Mouse (Mus musculus) left cerebral cortex, adult 18-20 months (tissue): ENCODE data around the gene Fscn1. TPM values are rescaled to one million over a fixed set of nuclear protein-coding genes. Genes with fewer than 3 reads are reported as not detected.

Experiments
- DNase-seq, 2 experiments: peaks; one replicate each; pipeline ENCODE4 v3.0.0; 2021 to 2022; ENCODE audit warnings: low spot score in 2 of 2, mixed read lengths in 1 of 2
- long read RNA-seq, 2 experiments: library from polyadenylated mRNA; stranded (forward); transcript quantifications; one replicate each; pipeline ENCODE4 v2.0.0; 2021
- total RNA-seq, 2 experiments: library from RNA; stranded (reverse); gene quantifications; 2 replicates each; pipeline ENCODE4 v1.2.3; 2021

Fscn1 gene
- total RNA-seq: 100 to 1,000 TPM; 280 to 311 TPM
- long read RNA-seq, experiment 1, transcript Fscn1-201 (5 exons, 2,675 nt): major isoform, 494 of 512 reads
- long read RNA-seq, experiment 1, partial matches to known transcripts: 10 of 512 reads
- long read RNA-seq, experiment 1, other reads (novel, unspliced or antisense): 8 of 512 reads
- long read RNA-seq, experiment 2, transcript Fscn1-201 (5 exons, 2,675 nt): major isoform, 355 of 382 reads
- long read RNA-seq, experiment 2, partial matches to known transcripts: 7 of 382 reads
- long read RNA-seq, experiment 2, other reads (novel, unspliced or antisense): 19 of 382 reads

DNA sequence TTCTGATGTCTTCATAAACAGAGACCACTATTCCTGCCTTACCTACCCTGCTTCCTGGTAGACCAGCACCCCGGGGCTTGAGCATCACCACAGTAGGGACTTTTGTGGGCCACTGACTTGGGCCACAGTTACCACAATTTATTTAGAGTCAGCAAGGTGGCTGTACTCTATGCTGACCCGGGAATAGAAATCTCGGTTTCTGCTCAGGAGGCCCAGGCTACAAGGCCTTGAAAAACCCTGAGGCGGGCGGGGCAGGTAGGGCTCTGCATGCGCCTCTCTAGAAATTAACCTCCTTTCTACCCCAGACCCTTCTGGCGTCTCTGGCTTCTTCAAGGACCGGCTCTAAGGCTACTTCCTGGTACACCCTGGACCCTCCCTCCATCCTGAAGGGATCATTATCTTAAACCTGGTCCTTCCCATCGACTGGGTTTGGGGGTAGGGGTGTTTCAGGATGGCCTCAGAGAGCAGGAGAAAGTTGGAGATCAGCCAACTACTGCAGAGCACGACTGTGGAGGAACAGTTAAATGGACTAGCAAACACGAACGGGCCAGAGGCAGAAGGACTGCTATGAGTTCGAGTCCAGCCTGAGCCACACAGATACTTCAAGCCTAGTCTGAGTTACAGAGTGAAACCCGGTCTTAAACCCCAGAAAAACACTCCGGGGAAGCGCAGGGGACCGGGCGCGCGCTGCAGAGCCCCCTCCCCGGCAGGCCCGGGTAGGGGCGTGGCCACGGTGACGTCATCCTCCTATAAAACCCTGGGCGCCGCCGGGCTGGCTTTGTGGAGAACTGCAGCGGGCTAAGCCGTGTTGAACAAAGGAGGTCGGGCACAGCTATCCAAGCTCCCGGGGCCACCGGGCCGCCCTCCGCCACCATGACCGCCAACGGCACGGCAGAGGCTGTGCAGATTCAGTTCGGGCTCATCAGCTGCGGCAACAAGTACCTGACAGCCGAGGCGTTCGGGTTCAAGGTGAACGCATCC, at the start of gene Fscn1:
Fscn1 (plus strand) TSS at position 768 of the 981 bp plus-strand sequence.
- peak; percentile 91 to 95 for DNase-seq

DNA sequence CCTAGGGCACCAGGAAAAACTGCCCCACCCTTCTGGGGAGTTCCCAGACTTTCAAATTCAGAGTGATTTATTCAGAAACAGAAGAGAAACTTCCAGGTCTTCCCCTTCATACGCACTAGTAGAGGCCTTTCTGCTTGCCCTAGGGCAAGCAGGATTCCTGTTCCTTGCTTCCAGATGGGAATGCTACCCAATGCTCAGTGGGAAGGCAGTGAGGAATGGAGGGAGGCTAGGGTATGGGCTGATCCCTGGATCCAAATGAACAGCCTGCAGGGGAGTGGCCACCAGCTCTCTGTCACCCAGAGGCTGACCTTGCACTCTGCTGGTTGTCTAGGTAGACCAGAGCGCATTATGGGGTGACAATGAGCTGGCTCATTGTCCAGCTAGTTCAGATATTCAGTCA, 48.5 kb upstream of the Fscn1 start:
- no peak for DNase-seq

GRCm38 (mm10) chr5:142912320-142912719, 47.8 kb upstream of the Fscn1 start:
- no peak for DNase-seq

DNA sequence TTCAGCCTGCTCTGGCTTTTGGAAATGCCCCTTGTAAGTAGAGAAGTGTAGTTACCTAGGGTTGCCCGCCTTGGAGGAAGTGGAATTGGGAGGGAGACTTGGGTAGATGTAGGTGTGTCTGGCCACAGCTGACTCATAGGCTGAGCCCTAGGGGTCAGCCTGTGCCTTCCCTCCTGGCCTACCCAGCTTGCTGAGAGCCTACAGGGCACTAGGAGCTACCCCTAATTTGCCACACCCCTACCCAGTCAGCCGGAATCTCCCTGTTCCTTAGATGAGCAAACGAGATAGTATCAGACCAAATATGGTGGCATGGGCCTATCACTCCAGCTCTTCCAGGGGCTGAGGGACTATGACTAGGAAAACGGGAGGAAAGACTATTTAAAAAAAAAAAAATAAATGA, 47.4 kb upstream of the Fscn1 start:
- DNase-seq: no peak

DNA sequence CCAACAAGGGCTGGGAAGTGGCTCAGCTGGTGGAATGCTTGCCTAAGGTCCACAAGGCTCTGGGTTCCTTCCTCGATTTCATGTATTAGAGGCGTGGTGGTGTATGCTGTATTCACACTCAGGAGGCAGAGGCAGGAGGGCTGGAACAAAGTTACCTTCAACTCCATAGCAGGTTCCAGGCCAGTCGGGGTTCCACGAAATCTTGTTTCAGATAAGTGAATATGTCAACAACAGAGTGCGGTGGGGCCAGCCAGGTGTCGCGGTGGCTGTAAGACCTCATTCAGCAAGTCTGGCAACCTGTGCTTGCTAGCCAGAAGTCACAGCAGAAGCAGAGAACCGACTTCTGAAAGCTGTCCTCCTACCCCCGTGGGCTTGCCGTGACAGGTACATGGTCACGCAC, 44.9 kb upstream of the Fscn1 start:
- no peak for DNase-seq

GRCm38 (mm10) chr5:142916593-142916992, 43.5 kb upstream of the Fscn1 start:
- no peak for DNase-seq

DNA sequence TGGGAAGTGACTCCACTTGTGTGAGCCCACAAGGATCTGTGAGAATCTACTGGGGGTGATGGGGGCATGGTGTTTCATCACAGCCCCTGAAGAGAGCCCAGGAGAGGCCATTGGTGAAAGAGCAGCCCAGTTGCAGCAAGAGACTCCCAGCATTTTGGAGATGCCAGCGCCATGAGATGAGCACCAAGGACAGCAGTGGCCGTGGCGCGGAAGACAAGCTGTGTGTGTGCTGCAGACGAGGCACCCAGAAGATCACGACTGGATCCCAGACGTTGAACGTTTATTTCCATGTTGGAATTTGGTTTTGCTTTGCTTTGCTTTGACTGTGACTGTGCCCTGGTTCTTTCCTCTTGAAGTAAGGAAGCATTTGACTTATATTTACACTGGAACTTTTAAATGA, 42.7 kb upstream of the Fscn1 start:
- DNase-seq: no peak

GRCm38 (mm10) chr5:142920311-142921073, 39.7 kb upstream of the Fscn1 start:
- DNase-seq: no peak

- DNase-seq: no peak
Observed at GRCm38 (mm10) chr5:142921074-142921459, 39.1 kb upstream of the Fscn1 start.

DNA sequence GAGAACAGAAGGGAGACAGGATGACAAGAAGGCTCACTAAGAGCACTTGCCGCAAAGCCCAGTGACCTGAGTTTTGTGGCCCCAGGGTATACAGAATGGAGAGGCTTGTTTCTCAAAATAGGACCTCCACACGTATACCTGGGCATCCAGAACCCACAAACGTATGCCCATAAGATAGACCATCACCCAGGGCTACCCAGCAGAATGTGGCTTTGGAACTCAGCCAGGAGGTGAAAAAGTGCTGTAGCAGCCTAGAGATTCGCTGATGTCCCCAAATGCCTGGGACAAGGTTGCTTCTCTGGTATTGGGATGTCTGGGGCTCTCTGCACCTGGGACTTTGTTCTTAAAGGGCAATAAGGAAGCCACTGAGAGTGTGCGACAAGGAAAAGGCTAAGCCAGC, 37.9 kb upstream of the Fscn1 start:
- DNase-seq: no peak

GRCm38 (mm10) chr5:142923781-142924180, 36.4 kb upstream of the Fscn1 start:
- no peak for DNase-seq

- no peak for DNase-seq
Observed at GRCm38 (mm10) chr5:142924336-142924959, 35.7 kb upstream of the Fscn1 start.

- DNase-seq: no peak
Observed at GRCm38 (mm10) chr5:142926204-142926939, 33.8 kb upstream of the Fscn1 start.

GRCm38 (mm10) chr5:142926940-142927228, 33.3 kb upstream of the Fscn1 start:
- DNase-seq: no peak

- DNase-seq: no peak
Observed at GRCm38 (mm10) chr5:142927341-142927930, 32.7 kb upstream of the Fscn1 start.

- DNase-seq: peak; percentile 68 to 83
Observed at GRCm38 (mm10) chr5:142928749-142929399, 31.3 kb upstream of the Fscn1 start.

- no peak for DNase-seq
Observed at GRCm38 (mm10) chr5:142929400-142929752, 30.8 kb upstream of the Fscn1 start.

DNA sequence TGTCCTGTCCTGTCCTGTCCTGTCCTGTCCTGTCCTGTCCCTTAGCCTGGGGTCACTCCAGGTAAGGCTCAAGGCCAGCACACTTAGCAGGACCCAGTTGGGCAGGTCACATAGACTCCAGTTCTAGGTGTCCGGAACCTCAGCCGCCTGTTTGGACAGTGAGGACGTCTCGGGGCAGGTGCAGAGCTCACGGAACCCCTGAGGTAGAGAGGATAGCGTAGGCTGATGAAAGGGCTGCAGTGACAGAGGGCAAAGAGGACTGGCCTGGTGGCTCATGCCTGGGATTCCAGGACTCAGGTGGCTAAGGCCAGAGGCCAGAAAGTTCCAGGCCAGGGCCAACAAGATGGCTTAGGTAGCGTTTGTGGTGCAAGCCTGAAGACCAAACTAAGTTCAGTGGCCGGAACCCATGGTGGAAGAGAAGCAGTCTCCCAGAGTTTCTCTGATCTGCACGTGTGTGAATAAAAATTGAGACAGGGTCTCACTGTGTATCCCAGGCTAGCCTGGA, 28.9 kb upstream of the Fscn1 start:
- DNase-seq: no peak

DNA sequence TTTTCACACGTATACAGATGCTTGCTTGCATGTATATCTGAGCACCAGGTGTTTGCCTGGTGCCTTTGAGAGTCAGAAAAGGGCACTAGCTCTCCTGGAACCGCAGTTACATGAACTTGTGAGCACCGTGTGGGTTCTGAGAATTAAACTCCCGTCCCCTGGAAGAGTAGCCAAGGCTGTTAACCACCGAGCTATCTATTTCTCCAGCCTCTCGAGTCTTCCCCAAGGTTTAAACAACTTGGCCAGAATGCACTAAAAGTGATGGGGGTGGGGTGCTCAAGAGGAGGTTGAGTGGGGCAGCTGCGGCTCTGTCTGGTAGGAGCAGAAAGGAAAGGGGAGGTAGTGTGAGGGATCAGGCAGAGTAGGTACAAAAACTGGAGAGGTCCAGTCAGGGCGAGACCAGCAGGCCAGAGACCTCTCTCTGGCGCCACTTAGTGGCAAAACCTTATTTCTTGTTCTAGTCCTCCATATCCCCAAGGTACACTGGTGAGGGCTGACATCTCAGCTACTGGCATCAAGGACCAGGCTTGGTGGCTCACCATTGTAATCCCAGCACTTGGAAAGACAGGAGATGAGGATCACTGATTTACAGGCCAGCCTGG, 28.0 kb upstream of the Fscn1 start:
- peak; percentile 70 to 83 for DNase-seq
